Mouse (Mus musculus) olfactory bulb, adult 2 months (tissue): ENCODE measurements around the gene Atp5b. TPM values are rescaled to one million over a fixed set of nuclear protein-coding genes. Genes with fewer than 3 reads are reported as not detected.

Experiments
- H3K27ac ChIP-seq: fragments of 200-500 bp; 2 replicates; pipeline ENCODE4 v1.5.1; 2012; ENCODE audit warnings: low read depth, low read length; ENCODE audit not compliant: insufficient read depth
- H3K4me1 ChIP-seq: fragments of 200-500 bp; 2 replicates; pipeline ENCODE4 v1.6.1; 2012; ENCODE audit warnings: low read length; ENCODE audit not compliant: control insufficient read depth, insufficient read depth
- H3K4me3 ChIP-seq: fragments of 200-500 bp; 2 replicates; pipeline ENCODE4 v1.5.1; 2012; ENCODE audit warnings: mild to moderate bottlenecking, low read depth, low read length, moderate library complexity; ENCODE audit not compliant: insufficient read depth
- CTCF ChIP-seq: fragments of 200-500 bp; IDR thresholded peaks from 2 replicates; pipeline ENCODE4 v1.5.1; 2012; ENCODE audit warnings: low read depth, mild to moderate bottlenecking, low read length, moderate library complexity; ENCODE audit not compliant: insufficient read depth
- POLR2A ChIP-seq: fragments of 200-500 bp; IDR thresholded peaks from 2 replicates; pipeline ENCODE4 v1.6.1; 2012; ENCODE audit warnings: mild to moderate bottlenecking, low read depth, low read length, moderate library complexity; ENCODE audit not compliant: insufficient read depth
- WGBS: fragments of 180-500 bp; shearing (Covaris S2); methylation state at CpG from one replicate; pipeline ENCODE4 v1.1.7; 2018; 5-methylcytosine and 5-hydroxymethylcytosine counted together
- polyA plus RNA-seq: library from polyadenylated mRNA; stranded (reverse); fragments of >200 nt; gene quantifications from 2 replicates; pipeline ENCODE4 v1.2.4, GENCODE M21; 2012; ENCODE audit warnings: low replicate concordance; ENCODE audit not compliant: missing spikeins, insufficient read depth, insufficient read length

The Atp5b gene
- 323 and 1,263 TPM in 2 replicates for polyA plus RNA-seq

GRCm38 (mm10) chr10:128082880-128083421 lies at the start of gene Atp5b:
Gene Atp5b (plus strand): TSS chr10:128083273.
- WGBS: under 1% methylated on average over 34 of the region's 34 CpGs
- Histone ChIP-seq H3K4me1 (peaks cover 9% of the 10 kb centered on the region; the same call in 1 of the 2 replicates), H3K27ac (peak within 1 kb of the TSS; percentile 100), H3K4me3 (peak within 1 kb of the TSS; percentile 96)
- TF ChIP-seq POLR2A: peak; percentile 73
- TF ChIP-seq CTCF: no peak

GRCm38 (mm10) chr10:128036746-128037425 lies 46.2 kb upstream of the Atp5b start:
- Histone ChIP-seq H3K4me1 (peaks cover 7% of the 10 kb centered on the region), H3K27ac (no peak overlapping the region), H3K4me3 (peak overlapping the region; percentile 93)
- TF ChIP-seq POLR2A: no peak
- no peak for TF ChIP-seq CTCF
- WGBS: 2% methylated on average over 10 of the region's 10 CpGs

GRCm38 (mm10) chr10:128037921-128038320 lies 45.2 kb upstream of the Atp5b start:
- TF ChIP-seq POLR2A (no peak), CTCF (no peak)
- Histone ChIP-seq H3K27ac (no peak overlapping the region), H3K4me1 (peaks cover 14% of the 10 kb centered on the region), H3K4me3 (no peak overlapping the region)
- 32% methylated on average over 3 of the region's 3 CpGs for WGBS

GRCm38 (mm10) chr10:128039167-128039566 lies 43.9 kb upstream of the Atp5b start:
- WGBS: 60% methylated on average over 5 of the region's 5 CpGs

GRCm38 (mm10) chr10:128039858-128040257 lies 43.2 kb upstream of the Atp5b start:
- TF ChIP-seq POLR2A (no peak), CTCF (no peak)
- H3K4me1 ChIP-seq: peaks cover 32% of the 10 kb centered on the region
- WGBS: 49% methylated on average over 3 of the region's 3 CpGs
- no peak overlapping the region for H3K27ac ChIP-seq
- H3K4me3 ChIP-seq: no peak overlapping the region

More at GRCm38 (mm10) chr10:128039167-128039566, 43.9 kb upstream of the Atp5b start:
- TF ChIP-seq POLR2A (no peak), CTCF (no peak)
- Histone ChIP-seq H3K27ac (no peak overlapping the region), H3K4me1 (peaks cover 25% of the 10 kb centered on the region), H3K4me3 (no peak overlapping the region)

- Histone ChIP-seq H3K4me1 (peaks cover 33% of the 10 kb centered on the region), H3K4me3 (no peak overlapping the region), H3K27ac (no peak overlapping the region)
- WGBS: 88% methylated on average over 5 of the region's 5 CpGs
- TF ChIP-seq CTCF: no peak
- no peak for TF ChIP-seq POLR2A
These were observed 42.8 kb upstream of the Atp5b start for GRCm38 (mm10) chr10:128040293-128040692.

GRCm38 (mm10) chr10:128041636-128042035 lies 41.4 kb upstream of the Atp5b start:
- H3K27ac ChIP-seq: no peak overlapping the region
- no peak overlapping the region for H3K4me3 ChIP-seq
- WGBS: 63% methylated on average over 4 of the region's 4 CpGs
- H3K4me1 ChIP-seq: peaks cover 33% of the 10 kb centered on the region
- no peak for TF ChIP-seq CTCF
- TF ChIP-seq POLR2A: no peak

- Histone ChIP-seq H3K4me1 (peaks cover 33% of the 10 kb centered on the region), H3K4me3 (no peak overlapping the region), H3K27ac (no peak overlapping the region)
- TF ChIP-seq CTCF (no peak), POLR2A (no peak)
- 83% methylated on average over 3 of the region's 3 CpGs for WGBS
These were observed 40.6 kb upstream of the Atp5b start for GRCm38 (mm10) chr10:128042466-128042865.
